Mouse (Mus musculus): Measurements from ENCODE around the gene Scaf4. TPM values are rescaled to one million over a fixed set of nuclear protein-coding genes. Genes with fewer than 3 reads are reported as not detected.
A peak's percentile ranks its signal among the peaks of the same experiment; 100 is the strongest.

Scaf4 gene
- total RNA-seq, 2 experiments from 2014 or later, result 48.2 to 51.3 TPM

GRCm38 (mm10) chr16:90185928-90186588, 98.2 kb downstream of the Scaf4 start:
- no peak overlapping the region for H3K4me3 ChIP-seq
- no peak overlapping the region for H3K27ac ChIP-seq
- TF ChIP-seq CTCF (IDR thresholded peaks at IDR 0.05), result peak; percentile 82
- DNase-seq (ENCODE audit: extremely low spot score in 1 of 2, low spot score in 2 of 2), result peak; percentile 79 to 84
- intact Hi-C loops (cut with DNase I), result loop anchor here (1.0 to 5.0 kb wide), 3 partner anchors 244 to 412 kb away; no protein-coding TSS in a partner anchor

GRCm38 (mm10) chr16:90184135-90184534, 100.2 kb downstream of the Scaf4 start:
- TF ChIP-seq CTCF (IDR thresholded peaks at IDR 0.05), result no peak
- intact Hi-C loops (cut with DNase I), result no loop called here
- no peak overlapping the region for H3K4me3 ChIP-seq

GRCm38 (mm10) chr16:90181673-90182072, 102.6 kb downstream of the Scaf4 start:
- no peak for TF ChIP-seq CTCF (IDR thresholded peaks at IDR 0.05)
- intact Hi-C loops (cut with DNase I), result no loop called here
- no peak overlapping the region for H3K27ac ChIP-seq
- no peak for DNase-seq (ENCODE audit: extremely low spot score in 1 of 2, low spot score in 2 of 2)
- H3K4me3 ChIP-seq, result no peak overlapping the region

More at GRCm38 (mm10) chr16:90184135-90184534, 100.2 kb downstream of the Scaf4 start:
- no peak overlapping the region for H3K27ac ChIP-seq
- no peak for DNase-seq (ENCODE audit: extremely low spot score in 1 of 2, low spot score in 2 of 2)

- intact Hi-C loops (cut with DNase I), result no loop called here
- TF ChIP-seq CTCF (IDR thresholded peaks at IDR 0.05), result no peak
- no peak for DNase-seq (ENCODE audit: extremely low spot score in 1 of 2, low spot score in 2 of 2)
Measured at GRCm38 (mm10) chr16:90180975-90181374, 103.3 kb downstream of the Scaf4 start.

GRCm38 (mm10) chr16:90179892-90180291, 104.4 kb downstream of the Scaf4 start:
- DNase-seq (ENCODE audit: extremely low spot score in 1 of 2, low spot score in 2 of 2), result no peak
- no peak for TF ChIP-seq CTCF (IDR thresholded peaks at IDR 0.05)
- Histone ChIP-seq H3K4me3 (no peak overlapping the region), H3K27ac (no peak overlapping the region)
- intact Hi-C loops (cut with DNase I), result no loop called here

More at GRCm38 (mm10) chr16:90180975-90181374, 103.3 kb downstream of the Scaf4 start:
- Histone ChIP-seq H3K4me3 (no peak overlapping the region), H3K27ac (no peak overlapping the region)

GRCm38 (mm10) chr16:90178404-90178803, 105.9 kb downstream of the Scaf4 start:
- Histone ChIP-seq H3K4me3 (no peak overlapping the region), H3K27ac (no peak overlapping the region)
- TF ChIP-seq CTCF (IDR thresholded peaks at IDR 0.05), result no peak
- DNase-seq (ENCODE audit: extremely low spot score in 1 of 2, low spot score in 2 of 2), result no peak
- intact Hi-C loops (cut with DNase I), result no loop called here

GRCm38 (mm10) chr16:90177425-90177824, 106.9 kb downstream of the Scaf4 start:
- intact Hi-C loops (cut with DNase I), result no loop called here
- Histone ChIP-seq H3K4me3 (no peak overlapping the region), H3K27ac (no peak overlapping the region)
- DNase-seq (ENCODE audit: extremely low spot score in 1 of 2, low spot score in 2 of 2), result no peak
- no peak for TF ChIP-seq CTCF (IDR thresholded peaks at IDR 0.05)

GRCm38 (mm10) chr16:90176472-90176871, 107.8 kb downstream of the Scaf4 start:
- Histone ChIP-seq H3K27ac (peak overlapping the region; percentile 51; the same call in 1 of the 2 replicates), H3K4me3 (no peak overlapping the region)
- intact Hi-C loops (cut with DNase I), result no loop called here
- peak; percentile 53 to 69 for DNase-seq (ENCODE audit: extremely low spot score in 1 of 2, low spot score in 2 of 2)
- no peak; the same call in 1 of the 2 replicates for TF ChIP-seq CTCF (IDR thresholded peaks at IDR 0.05)

Other genes starting within 250 kb of the Scaf4 start
- 100 to 1,000 TPM; 107 to 120 TPM for gene Tiam1, start 140.7 kb downstream of the Scaf4 start, total RNA-seq (2021)
- gene Sod1, start 63.7 kb downstream of the Scaf4 start, total RNA-seq (2021), result 100 to 1,000 TPM; 411 TPM
- 10 to 100 TPM; 14.1 to 27.2 TPM for gene Hunk, start 101.5 kb upstream of the Scaf4 start, total RNA-seq (2021)